Mouse (Mus musculus) testis, postnatal 14 days (tissue): ENCODE data around the gene Rnf208.

ENCODE experiments used
- DNase-seq: peaks from one replicate; pipeline ENCODE4 v3.0.0; 2021; ENCODE audit warnings: low spot score

Rnf208 gene

GRCm38 (mm10) chr2:25242101-25242506, at the start of gene Rnf208, which contains the start of gene Cysrt1:
Rnf208 (plus strand) TSS chr2:25242255.
Cysrt1 (minus strand) TSS chr2:25242452.
- no peak for DNase-seq

GRCm38 (mm10) chr2:25193330-25193770, 48.7 kb upstream of the Rnf208 start:
- peak; percentile 68 for DNase-seq

GRCm38 (mm10) chr2:25194006-25194405, 48.0 kb upstream of the Rnf208 start:
- no peak for DNase-seq

GRCm38 (mm10) chr2:25194486-25195171, 47.4 kb upstream of the Rnf208 start:
- DNase-seq = no peak

GRCm38 (mm10) chr2:25195211-25196156, 46.6 kb upstream of the Rnf208 start:
- no peak for DNase-seq

- DNase-seq = peak; percentile 75
These were observed 45.7 kb upstream of the Rnf208 start, which contains the start of gene Tor4a for GRCm38 (mm10) chr2:25196172-25196954. Tor4a (minus strand) TSS chr2:25196886.

GRCm38 (mm10) chr2:25197191-25197590, 44.9 kb upstream of the Rnf208 start:
- DNase-seq = no peak

- no peak for DNase-seq
These were observed 44.1 kb upstream of the Rnf208 start for GRCm38 (mm10) chr2:25197946-25198345.

- no peak for DNase-seq
These were observed 41.4 kb upstream of the Rnf208 start for GRCm38 (mm10) chr2:25200631-25201030.

GRCm38 (mm10) chr2:25203631-25204214, 38.3 kb upstream of the Rnf208 start:
- no peak for DNase-seq

- no peak for DNase-seq
These were observed 34.5 kb upstream of the Rnf208 start for GRCm38 (mm10) chr2:25207593-25207992.

GRCm38 (mm10) chr2:25210686-25211085, 31.4 kb upstream of the Rnf208 start:
- DNase-seq = no peak

- DNase-seq = peak; percentile 92
These were observed 30.9 kb upstream of the Rnf208 start, which contains the start of gene Nelfb for GRCm38 (mm10) chr2:25211121-25211670. Nelfb (minus strand) TSS chr2:25211489.

GRCm38 (mm10) chr2:25213266-25213865, 28.7 kb upstream of the Rnf208 start:
- no peak for DNase-seq

GRCm38 (mm10) chr2:25214444-25214843, 27.6 kb upstream of the Rnf208 start, which contains the start of gene Stpg3:
Stpg3 (minus strand) TSS chr2:25214637.
- DNase-seq = no peak

GRCm38 (mm10) chr2:25217666-25218065, 24.4 kb upstream of the Rnf208 start:
- no peak for DNase-seq

- DNase-seq = no peak
These were observed 23.6 kb upstream of the Rnf208 start, which contains the start of gene Fam166a for GRCm38 (mm10) chr2:25218445-25218844. Fam166a (plus strand) TSS chr2:25218745.

- no peak for DNase-seq
These were observed 20.7 kb upstream of the Rnf208 start for GRCm38 (mm10) chr2:25221331-25221772.

- peak; percentile 81 for DNase-seq
These were observed 18.2 kb upstream of the Rnf208 start for GRCm38 (mm10) chr2:25223681-25224491.

GRCm38 (mm10) chr2:25224492-25224765, 17.6 kb upstream of the Rnf208 start, which contains the start of gene Tubb4b:
Tubb4b (minus strand) TSS chr2:25224702.
- no peak for DNase-seq
